Mouse (Mus musculus): ENCODE data around the gene Mylk. TPM values are rescaled to one million over a fixed set of nuclear protein-coding genes. Genes with fewer than 3 reads are reported as not detected.

Mylk gene
- polyA plus RNA-seq, 2 experiments from 2014 or later = 0.30 TPM; not detected in 1

DNA sequence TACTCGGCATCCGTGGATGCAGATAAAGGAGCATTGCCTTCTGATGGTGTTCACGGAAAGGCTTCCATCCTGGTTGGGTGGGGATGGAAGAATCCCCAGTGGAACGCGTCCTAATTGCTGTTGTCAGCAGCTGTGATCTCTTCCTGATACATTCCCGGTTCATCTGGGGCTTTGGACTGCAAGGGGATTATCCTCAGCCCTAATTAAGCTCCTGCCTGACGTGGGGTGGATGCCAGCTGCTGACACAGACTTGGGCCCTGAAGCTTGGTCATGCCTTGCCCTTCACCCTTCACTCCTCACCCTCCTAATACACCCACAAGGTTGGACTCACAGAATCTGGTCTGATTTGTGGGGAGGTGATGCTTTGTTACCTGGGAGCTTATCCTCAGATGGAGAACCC lies 109.1 kb downstream of the Mylk start:
- ATAC-seq = no peak

DNA sequence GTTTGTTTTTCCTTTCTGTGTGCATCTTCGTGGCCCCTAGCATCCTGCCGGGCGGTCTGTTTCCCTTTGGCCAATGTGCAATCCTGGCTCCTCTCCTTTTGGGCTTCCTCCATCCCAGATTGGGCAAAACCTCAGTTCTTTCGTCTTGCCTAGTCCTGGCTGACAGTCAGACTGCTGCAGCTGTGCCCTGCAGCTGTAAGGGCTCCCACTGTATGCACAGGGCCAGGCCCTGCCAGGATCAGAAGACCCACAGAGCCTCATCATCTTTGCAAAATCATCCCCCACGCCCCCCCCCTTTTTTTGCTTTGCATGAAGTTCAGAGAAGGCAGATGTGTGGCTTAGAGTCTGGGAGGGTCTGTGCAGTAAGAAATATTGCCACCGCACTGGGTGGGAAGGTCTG lies 110.1 kb downstream of the Mylk start:
- ATAC-seq = no peak

DNA sequence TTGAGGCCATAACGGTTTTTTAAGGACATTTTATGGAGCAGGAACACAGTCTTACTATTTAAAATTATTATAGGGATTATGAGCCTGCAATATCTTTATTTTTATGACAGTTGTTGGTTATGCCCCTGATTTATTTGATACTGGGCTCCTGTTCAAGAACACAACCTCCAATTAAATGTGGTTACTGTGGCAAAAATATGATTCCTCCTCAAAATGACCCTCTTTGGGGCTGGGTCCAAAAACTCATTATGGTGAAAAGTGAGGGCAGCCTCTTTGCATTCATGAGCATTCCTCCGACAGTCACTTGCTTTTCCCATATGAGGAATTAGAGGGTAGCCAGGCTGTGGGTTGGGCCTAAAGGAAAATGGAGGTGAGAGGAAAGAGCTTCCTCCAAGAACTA lies 110.7 kb downstream of the Mylk start:
- no peak for ATAC-seq

DNA sequence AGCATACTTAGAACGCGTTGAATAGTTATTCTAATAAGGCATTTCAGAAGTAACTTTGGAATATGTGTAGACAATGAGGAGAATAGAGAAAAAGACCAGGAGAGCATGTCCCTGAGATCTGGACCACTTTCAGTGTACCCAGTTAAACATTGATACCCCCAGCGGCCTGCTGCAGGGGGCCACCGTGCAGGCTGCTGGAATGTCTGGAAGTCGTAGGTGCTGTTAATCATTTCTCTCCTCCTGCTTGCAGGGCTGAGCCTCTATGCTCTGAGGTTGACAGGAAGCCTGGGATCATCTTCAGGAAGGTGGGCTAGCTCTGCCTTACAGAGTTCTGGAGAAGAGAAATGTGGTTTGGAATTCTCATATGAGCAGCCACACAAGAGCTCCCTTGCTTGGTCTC lies 112.6 kb downstream of the Mylk start:
- ATAC-seq = no peak

DNA sequence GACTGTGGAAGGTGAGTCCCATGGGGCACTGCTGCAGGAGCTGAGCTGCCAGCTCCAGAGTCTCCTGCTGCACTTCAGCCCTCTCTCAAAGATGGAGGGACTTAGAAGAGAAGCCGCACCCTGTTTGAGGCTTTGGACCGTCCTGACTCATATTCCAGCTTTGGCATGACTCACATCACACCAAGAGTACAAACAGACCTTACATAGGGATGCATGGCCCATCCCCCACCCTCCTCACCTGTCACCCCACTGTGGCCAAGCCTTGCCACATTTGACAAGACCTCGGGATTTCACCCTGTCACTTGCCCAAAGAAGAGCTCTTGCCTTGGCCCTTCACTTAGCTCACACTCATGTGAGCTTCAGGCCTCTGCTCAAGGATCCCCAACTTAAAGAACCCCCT lies 115.8 kb downstream of the Mylk start:
- ATAC-seq = no peak

DNA sequence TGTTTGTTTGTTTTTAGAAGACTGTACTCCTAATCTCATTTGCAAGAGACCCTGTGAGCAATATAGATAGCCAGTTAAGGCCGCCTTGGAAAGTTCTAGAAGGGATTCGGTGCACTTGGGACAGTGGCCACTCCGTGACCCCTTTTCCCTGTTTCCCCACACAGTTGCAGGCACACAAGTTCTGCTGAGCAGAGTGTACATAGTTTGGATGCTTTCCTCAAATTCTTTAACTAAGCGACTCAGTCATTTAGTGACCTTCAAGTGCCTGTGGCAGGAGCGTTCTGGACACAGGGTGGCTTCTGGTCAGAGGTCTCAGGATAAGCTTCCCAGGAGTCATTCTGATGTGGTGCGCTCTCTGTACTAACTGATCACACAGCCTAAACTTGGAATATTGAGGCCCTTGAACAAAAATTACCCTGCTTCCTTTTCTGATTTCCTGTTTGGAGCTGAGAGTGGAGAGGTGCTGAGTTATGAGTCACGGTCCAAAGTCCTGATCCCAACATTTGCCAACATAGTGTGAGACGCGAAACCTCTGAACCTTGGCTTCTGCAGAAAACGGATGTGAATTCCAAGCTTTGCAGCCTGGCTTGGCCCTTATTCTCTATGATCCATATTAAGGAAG lies 116.8 kb downstream of the Mylk start:
- ATAC-seq = no peak

DNA sequence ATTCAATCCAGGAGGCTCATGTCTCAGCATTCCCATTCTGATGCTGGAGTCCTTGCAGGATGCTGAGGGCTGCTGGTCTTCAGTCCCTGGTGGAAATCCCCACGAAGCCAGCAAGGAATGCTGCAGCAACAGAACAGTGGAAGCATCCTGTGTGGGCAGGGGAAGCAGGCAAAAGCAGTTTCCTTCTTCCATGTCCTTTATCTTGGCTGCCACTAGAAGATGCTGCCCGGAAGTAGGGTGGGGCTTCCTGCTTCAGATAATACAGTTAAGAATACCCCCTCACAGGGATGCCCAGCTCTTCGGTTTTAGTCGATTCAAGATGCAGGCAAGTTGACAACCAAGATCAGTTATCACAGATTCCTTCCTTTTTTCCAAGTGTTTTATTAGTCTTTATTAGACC lies 120.4 kb downstream of the Mylk start:
- no peak for ATAC-seq

DNA sequence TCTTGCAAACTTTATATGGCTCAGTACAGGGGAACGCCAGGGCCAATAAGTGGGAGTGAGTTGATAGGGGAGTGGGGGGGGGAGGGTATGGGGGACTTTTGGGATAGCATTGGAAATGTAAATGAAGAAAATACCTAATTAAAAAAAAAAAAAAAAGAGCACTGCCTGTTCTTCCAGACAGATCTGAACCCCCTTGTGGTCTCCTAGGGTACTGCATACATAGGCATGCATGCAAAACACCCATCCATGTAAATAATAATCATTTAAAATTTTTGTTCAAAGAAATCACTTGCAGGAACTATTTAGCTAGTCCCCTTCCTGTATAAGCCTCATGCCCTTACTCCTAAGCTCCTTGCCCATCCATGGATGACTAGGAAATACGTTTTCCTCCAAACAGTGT lies 122.2 kb downstream of the Mylk start:
- ATAC-seq = no peak

DNA sequence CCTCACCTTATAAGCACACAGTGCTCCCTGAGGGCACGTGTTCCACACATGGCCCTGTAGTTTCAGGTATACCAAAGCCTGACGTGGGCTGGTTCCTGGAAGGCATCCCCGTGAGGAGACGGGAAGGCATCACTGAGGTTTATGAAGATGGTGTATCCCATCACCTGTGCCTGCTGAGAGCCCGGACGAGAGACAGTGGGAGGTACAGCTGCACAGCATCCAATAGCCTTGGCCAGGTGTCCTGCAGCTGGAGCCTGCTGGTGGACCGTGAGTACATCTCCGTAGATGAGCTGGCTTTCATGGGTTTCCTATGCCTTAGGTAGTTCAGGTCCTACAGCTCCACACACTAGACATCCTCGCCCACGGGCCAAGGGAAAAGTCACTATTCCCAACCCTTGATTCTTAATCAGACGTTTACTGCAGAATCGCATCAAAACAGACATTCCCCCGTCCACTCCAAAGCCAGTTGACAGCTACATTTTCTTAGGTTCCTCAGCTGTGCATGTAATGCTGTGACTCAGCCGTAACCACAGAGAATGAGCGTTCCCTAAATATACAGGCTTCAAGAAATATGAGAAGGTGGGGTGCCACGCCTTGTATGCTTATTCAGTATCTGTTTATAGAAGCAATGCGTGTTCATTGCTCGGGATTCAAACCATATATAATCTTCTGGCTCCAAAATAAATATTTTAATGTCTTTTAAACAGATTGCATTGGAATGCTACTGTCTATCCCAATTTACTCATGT lies 135.2 kb downstream of the Mylk start:
- no peak for ATAC-seq

DNA sequence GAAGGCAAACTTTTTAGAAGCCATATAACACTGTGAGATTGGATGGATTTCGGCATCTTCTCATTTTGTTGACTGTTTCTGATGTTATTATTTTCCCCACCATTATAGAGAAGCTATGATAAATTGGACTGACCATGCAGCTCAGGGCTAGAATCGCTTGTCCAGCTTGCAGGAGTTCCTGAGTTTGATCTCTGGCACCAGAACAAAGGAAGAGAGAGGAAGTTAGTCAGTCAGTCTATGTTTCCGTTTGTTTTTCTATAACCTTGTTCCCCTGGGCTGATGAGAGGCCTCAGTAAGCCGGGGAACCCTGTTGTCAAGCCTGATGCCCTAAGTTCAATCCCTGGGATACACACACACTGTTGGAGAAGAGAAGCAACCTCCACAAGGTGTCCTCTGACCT lies 135.8 kb downstream of the Mylk start:
- ATAC-seq = no peak

DNA sequence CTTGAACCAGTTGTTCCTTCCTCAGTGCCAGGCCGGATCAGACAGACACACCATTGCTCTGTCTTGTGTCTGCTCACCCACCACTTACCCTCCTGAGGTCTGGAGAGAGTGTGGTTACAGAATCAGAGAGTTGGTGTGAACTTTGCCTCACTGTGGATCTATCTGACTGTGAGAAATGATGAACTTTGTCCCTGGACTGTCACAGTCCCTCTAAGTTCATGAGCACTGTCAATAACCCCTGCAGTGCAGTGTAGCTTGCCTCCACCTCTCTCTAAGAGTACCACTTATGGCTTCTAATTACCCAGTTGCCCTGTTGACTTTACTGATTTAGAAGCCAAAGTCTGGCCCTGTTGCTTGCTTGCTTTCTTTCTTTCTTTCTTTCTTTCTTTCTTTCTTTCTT lies 142.0 kb downstream of the Mylk start:
- no peak for ATAC-seq

DNA sequence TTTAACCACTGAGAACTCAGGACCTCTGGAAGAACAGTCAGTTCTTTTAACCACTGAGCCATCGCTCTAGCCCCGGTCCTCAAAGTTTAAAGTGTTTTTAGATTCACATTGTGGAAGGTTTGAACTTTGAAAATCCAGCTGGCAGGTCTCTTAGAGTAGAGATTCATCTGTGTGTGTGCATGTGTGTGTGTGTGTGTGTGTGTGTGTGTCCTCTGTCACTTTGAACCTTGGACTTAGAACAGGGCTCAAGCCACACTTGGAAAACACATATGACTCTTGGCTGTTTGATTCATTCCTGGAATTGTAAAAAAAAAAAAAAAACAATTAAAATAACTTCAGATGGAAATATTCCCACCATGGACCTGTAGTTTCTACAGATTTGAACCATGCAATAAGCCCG lies 149.0 kb downstream of the Mylk start:
- ATAC-seq = no peak

DNA sequence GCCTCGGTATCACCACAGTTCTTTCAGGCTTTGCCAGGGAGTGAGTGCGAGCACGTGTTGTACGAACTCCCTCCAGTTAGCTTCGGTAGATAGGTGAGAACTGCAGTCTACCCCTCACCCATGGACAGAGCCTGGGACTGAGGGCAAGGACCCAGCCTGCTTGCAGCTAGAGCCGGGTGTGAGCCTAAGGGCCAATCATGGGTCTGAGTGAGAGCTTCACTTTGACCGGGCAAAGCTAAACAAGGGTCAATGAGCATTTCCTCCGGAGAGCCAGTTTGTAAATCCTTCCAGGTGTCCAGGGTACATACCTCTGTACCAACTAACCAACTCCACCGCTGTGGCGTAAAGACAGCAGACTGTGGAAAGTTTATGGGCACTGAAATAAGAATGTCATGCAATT lies 150.9 kb downstream of the Mylk start:
- no peak for ATAC-seq

DNA sequence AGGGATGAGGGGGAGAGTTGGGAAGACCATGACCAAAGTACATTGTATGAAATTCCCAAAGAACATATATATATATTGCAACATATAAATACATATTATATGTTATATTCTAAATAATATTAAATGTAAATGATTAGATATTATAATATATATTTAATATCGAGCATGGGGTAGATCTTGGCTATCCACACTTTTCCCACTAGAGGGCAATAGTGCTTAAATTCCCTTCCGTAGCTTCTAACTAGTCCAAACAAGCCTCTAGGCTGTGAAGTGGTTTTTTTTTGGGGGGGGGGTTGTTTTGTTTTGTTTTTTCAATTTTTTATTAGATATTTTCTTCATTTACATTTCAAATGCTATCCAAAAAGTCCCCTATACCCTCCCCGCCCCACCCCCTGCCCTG lies 152.0 kb downstream of the Mylk start:
- ATAC-seq = no peak

DNA sequence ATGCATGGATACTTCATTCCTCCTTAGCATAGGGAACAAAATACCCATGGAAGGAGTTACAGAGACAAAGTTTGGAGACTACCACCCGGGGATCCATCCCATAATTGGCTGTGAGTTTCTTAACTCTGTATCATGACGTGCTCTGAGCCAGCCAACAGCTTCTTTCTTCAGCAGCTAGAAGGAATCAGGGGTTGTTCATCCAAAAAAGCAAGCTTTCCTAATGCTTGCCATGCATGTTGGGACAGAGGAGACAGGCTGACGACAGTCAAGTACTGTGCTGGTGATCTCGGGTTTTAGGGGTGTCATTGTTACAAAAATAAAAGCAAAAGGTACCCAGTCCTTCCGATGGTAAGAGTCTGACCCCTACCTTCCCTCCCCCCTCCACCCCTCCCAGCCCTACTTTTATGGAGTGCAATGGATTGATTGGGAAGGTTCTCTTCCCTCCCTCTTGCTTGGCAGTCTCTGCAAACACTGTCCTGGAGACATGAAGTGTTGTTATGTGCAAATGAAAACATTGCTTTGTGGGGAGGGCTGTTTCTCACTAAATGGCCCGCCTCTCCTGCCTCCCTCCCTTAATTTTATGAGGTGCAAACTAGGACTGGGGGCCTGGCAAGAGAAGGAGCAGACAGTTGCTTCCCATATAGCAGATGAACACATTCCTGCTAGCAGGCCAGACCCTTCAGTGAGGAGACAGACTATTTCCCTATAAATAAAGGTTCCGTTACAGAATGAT lies 153.2 kb downstream of the Mylk start:
- no peak for ATAC-seq

DNA sequence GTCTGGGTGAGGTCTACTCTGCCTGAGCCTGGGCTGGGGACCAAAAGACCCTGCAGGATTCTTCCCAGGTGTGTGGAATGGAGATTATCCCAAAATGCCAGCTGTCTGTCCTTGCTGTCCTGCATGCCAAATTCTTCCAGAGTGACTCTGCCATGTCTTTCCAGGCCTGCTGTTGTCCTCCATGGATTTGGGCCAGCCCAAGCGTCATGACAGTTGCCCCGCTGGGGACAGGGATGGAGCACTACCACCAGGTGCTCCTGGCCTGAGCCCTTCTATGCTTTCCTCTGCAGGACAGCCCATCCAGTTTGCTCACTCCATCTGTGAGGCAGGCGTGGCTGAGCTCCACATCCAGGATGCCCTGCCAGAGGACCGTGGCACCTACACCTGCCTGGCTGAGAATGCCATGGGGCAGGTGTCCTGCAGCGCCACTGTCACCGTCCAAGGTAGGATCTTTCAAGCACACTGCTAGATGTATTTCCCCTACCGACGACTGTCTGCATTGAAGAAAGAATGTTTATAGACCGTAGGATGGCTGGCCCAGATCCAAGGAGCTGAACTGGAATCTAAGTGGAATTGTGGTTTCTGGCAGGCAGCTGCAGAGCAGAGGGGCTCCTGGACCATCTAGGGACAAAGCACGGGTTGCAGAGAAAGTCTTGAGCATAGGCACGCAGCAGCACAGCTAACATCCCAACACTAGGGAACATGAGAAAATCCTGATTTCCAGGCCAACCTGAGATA lies 154.2 kb downstream of the Mylk start:
- ATAC-seq = no peak

DNA sequence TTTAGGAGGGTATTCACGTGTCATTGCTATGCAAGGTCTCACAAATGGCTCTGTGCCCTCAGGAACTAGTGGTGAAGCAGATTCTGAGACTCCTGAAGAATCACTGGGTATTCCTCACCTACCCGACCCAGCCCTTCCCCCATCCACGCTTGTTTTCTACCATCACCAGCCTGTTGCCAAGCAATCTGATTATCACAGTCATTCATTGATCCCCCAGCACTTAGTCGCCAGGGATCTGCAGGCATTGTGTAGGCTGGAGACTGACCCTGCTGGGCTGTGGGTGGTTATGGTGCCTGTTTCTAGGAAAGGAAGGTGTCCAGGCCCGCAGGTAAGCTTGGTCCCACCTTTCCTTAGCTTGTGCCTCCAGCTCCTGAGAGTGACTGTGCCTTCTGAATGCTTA lies 155.0 kb downstream of the Mylk start:
- no peak for ATAC-seq

DNA sequence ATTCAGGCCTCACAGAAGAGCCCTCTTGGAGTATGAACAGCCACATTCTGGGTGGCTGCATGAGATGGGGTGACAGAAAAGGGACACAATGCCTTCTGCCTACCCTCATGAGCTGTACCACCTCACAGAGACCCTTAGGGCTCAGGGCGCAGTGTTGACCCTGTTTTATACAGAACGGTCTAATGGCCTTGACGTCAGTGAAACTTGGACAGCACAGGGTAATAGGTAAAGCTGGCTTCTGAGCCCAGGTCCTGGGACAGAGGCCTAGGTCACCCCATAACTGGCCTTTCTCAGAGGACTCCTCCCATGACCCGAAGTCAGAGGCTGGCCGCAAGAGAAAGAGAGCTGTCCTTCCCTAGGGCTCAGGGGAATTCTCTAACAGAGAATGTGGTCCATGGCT lies 155.5 kb downstream of the Mylk start:
- no peak for ATAC-seq

DNA sequence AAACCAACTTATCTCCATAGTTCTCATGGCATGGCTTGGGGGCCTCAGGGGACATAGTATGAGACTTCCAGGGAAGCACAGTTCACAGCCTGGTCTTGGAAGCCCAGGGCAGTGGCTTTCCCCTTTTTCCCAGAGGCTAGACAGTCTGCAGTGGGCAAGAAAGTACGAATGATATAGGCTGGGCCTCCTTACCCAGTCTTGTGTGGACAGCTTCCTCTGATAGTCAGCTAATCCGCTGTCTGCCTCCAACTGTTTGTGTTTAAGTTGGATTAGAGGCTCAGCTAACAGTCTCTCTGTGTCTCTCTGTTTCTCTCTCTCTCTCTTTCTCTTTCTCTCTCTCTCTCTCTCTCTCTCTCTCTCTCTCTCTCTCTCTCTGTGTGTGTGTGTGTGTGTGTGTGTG lies 156.0 kb downstream of the Mylk start:
- no peak for ATAC-seq

DNA sequence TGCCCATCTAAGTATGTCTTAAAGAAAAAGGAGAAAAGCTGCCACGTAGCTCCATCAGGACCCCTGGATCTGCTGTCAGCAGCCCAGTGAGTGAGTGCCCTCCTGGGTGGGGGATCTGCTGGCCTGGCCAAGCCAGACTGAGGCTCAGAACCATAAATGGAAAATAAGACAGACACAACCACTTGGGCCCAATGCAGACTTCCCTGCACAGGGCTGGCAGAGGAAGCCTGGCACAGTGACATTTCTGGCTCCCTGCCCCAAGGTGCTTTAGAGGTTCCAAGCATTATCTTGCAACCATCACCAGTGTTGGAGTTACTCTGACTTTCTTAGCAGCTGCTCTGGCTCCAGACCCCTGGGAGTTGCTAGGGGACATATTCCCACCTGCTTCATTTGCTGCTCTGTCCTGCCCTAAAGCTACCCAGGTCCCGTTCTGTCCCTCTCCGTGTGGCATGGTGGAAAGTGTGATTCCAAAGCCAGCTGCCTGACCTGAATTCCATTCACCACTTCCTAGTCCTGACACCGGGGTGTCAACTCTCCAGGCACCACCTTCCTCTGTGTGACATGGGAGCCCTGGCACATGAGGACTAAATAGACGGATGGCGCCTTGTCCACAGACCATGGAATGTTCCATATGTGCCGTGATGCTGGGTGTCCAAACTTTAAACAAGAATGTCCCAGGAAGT lies 156.7 kb downstream of the Mylk start:
- ATAC-seq = no peak

DNA sequence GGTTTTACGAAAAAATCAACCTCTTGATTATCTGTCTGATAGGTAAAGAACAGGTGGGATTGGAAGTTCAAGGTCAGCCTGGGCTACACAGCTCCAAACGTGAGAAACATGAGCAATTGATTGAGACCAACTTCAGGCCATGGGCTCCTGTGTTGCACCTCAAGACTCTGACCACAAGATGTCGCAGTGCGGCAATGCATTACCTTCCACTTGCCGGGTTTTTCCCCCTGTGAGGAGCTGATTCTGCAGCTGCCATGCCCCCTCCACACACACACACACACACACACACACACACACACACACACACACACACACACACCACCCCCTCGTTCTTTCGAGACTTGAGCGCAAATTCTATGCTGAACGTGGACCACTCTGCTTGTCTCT lies 157.3 kb downstream of the Mylk start:
- ATAC-seq = no peak

DNA sequence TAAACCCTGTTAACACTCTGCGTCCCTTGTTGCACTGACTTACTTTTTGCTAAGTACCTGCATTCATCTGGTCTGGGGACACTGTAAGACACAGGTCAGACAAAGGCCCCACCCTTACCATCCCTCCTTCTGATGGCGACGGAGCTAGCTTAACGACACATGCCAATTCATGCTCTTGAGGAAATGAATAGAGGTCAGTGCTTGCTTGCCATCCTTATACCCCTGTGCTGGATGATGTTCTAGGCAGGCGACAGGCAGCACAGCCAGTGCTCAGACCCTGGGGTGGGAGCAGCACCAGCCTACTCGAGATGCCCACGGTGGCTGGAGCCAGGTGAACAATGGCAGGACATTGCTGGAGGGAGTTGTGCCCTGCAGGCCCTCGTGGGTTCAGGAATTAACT lies 157.8 kb downstream of the Mylk start:
- ATAC-seq = no peak

DNA sequence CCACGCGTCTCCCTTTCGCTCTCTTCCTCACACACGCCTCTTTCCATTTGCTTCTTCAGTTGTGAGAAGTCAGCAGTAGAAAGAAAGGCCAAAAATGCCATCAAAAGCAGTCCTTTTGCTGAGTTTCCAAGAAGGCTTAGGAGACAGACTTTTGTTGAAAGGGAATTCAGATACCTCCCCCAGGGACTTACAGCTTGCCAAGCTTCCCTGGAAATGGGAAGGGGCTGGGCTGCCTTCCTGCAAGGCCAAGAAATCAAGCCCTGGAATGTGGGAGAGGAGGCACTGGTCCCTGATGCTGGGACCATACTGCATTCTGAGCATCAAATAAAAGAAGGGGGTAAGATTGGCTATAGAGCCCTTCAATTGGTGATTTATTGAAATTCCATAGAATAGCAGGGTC lies 159.9 kb downstream of the Mylk start:
- ATAC-seq = no peak

Data from activated CD4-positive, CD25-positive, alpha-beta regulatory T cell, adult 4 months (primary cell).